Mouse (Mus musculus) embryonic facial prominence, embryonic 10.5 days (tissue): ENCODE data around the gene Acox1. TPM values are rescaled to one million over a fixed set of nuclear protein-coding genes. Genes with fewer than 3 reads are reported as not detected.
A peak's percentile ranks its signal among the peaks of the same experiment; 100 is the strongest.

Experiments
- DNase-seq: peaks from one replicate; pipeline ENCODE4 v3.0.0-alpha.2; 2017; ENCODE audit warnings: low spot score
- H3K27ac ChIP-seq: fragments of 300-500 bp; sonication (generic); replicated peaks from 2 replicates; pipeline ENCODE4 v1.5.1; 2016; ENCODE audit warnings: mild to moderate bottlenecking
- H3K27me3 ChIP-seq: fragments of 300-500 bp; sonication (generic); replicated peaks from 2 replicates; pipeline ENCODE4 v1.6.1; 2016; ENCODE audit warnings: low read depth, mild to moderate bottlenecking; ENCODE audit not compliant: poor library complexity, severe bottlenecking
- H3K36me3 ChIP-seq: fragments of 300-500 bp; sonication (generic); replicated peaks from 2 replicates; pipeline ENCODE4 v1.6.1; 2016; ENCODE audit warnings: mild to moderate bottlenecking, moderate library complexity
- H3K4me1 ChIP-seq: fragments of 300-500 bp; sonication (generic); 2 replicates; pipeline ENCODE4 v1.6.1; 2016
- H3K4me3 ChIP-seq: fragments of 300-500 bp; sonication (generic); 2 replicates; pipeline ENCODE4 v1.5.1; 2016; ENCODE audit warnings: mild to moderate bottlenecking, moderate library complexity
- H3K9me3 ChIP-seq: fragments of 300-500 bp; sonication (generic); 2 replicates; pipeline ENCODE4 v1.6.1; 2016; ENCODE audit warnings: mild to moderate bottlenecking
- WGBS: fragments of 180-500 bp; shearing (Covaris S2); methylation state at CpG from one replicate; pipeline ENCODE4 v1.1.7; 2016; 5-methylcytosine and 5-hydroxymethylcytosine counted together
- polyA plus RNA-seq: library from polyadenylated mRNA; unstranded; fragments of >200 nt; fragmentation: Nextera tagmentation; extraction: Ambion mirVana; gene quantifications from 2 replicates; pipeline ENCODE4 v1.2.1, GENCODE M21; 2016

The Acox1 gene
- polyA plus RNA-seq, 1 experiment from 2014 or later, result 18.8 TPM

GRCm38 (mm10) chr11:116221931-116222739 lies 23.3 kb upstream of the Acox1 start:
- peaks cover 64% of the 10 kb centered on the region for H3K27me3 ChIP-seq
- 12% methylated on average over 53 of the region's 53 CpGs for whole genome bisulfite sequencing

GRCm38 (mm10) chr11:116219885-116220284 lies 21.0 kb upstream of the Acox1 start:
- 20% methylated on average over 4 of the region's 4 CpGs for WGBS
- peaks cover 51% of the 10 kb centered on the region for H3K27me3 ChIP-seq
- H3K36me3 ChIP-seq, result peaks cover 28% of the 10 kb centered on the region
- H3K9me3 ChIP-seq, result peaks cover 14% of the 10 kb centered on the region
- peak; percentile 73 for DNase-seq
- peak overlapping the region; percentile 48; the same call in 1 of the 2 replicates for H3K27ac ChIP-seq
- peaks cover 41% of the 10 kb centered on the region for H3K4me1 ChIP-seq
- no peak overlapping the region for H3K4me3 ChIP-seq

More at GRCm38 (mm10) chr11:116221931-116222739, 23.3 kb upstream of the Acox1 start:
- Histone ChIP-seq H3K4me1 (peaks cover 41% of the 10 kb centered on the region), H3K27ac (peak overlapping the region; percentile 60; the same call in 1 of the 2 replicates), H3K36me3 (peaks cover 23% of the 10 kb centered on the region; the same call in 1 of the 2 replicates), H3K9me3 (peaks cover 18% of the 10 kb centered on the region), H3K4me3 (peak overlapping the region; percentile 55)
- DNase-seq, result peak; percentile 68

GRCm38 (mm10) chr11:116218737-116219400 lies 20.0 kb upstream of the Acox1 start:
- 75% methylated on average over 7 of the region's 7 CpGs for WGBS

GRCm38 (mm10) chr11:116218263-116218662 lies 19.4 kb upstream of the Acox1 start:
- 96% methylated on average over 2 of the region's 2 CpGs for WGBS
- Histone ChIP-seq H3K36me3 (peaks cover 21% of the 10 kb centered on the region), H3K4me1 (peaks cover 41% of the 10 kb centered on the region), H3K9me3 (peaks cover 10% of the 10 kb centered on the region), H3K27ac (peak overlapping the region; percentile 48), H3K4me3 (no peak overlapping the region), H3K27me3 (peaks cover 34% of the 10 kb centered on the region)
- DNase-seq, result no peak

More at GRCm38 (mm10) chr11:116218737-116219400, 20.0 kb upstream of the Acox1 start:
- peak; percentile 31 for DNase-seq
- Histone ChIP-seq H3K36me3 (peaks cover 24% of the 10 kb centered on the region), H3K9me3 (peaks cover 10% of the 10 kb centered on the region), H3K4me3 (no peak overlapping the region), H3K27me3 (peaks cover 40% of the 10 kb centered on the region), H3K4me1 (peaks cover 41% of the 10 kb centered on the region), H3K27ac (peak overlapping the region; percentile 48)

- Histone ChIP-seq H3K9me3 (peaks cover 6% of the 10 kb centered on the region; the same call in 1 of the 2 replicates), H3K27me3 (peaks cover 17% of the 10 kb centered on the region), H3K27ac (no peak overlapping the region), H3K4me3 (no peak overlapping the region), H3K4me1 (peaks cover 25% of the 10 kb centered on the region), H3K36me3 (peaks cover 20% of the 10 kb centered on the region)
- 85% methylated on average over 11 of the region's 11 CpGs for WGBS
- no peak for DNase-seq
Measured at GRCm38 (mm10) chr11:116216549-116216948, 17.7 kb upstream of the Acox1 start.

GRCm38 (mm10) chr11:116215991-116216390 lies 17.1 kb upstream of the Acox1 start:
- WGBS, result 96% methylated on average over 6 of the region's 6 CpGs
- peaks cover 12% of the 10 kb centered on the region for H3K27me3 ChIP-seq

GRCm38 (mm10) chr11:116215181-116215580 lies 16.3 kb upstream of the Acox1 start:
- H3K36me3 ChIP-seq, result peaks cover 12% of the 10 kb centered on the region
- peaks cover 18% of the 10 kb centered on the region for H3K4me1 ChIP-seq
- DNase-seq, result peak; percentile 50
- 75% methylated on average over 7 of the region's 7 CpGs for WGBS
- H3K4me3 ChIP-seq, result 0 out of 2 replicates have a peak overlapping the region, but pooled peaks have one; percentile 4
- H3K27ac ChIP-seq, result no peak overlapping the region
- peaks cover 3% of the 10 kb centered on the region for H3K27me3 ChIP-seq
- H3K9me3 ChIP-seq, result no peaks in the 10 kb centered on the region

More at GRCm38 (mm10) chr11:116215991-116216390, 17.1 kb upstream of the Acox1 start:
- Histone ChIP-seq H3K27ac (0 out of 2 replicates have a peak overlapping the region, but pooled peaks have one; percentile 12), H3K4me3 (no peak overlapping the region), H3K4me1 (peaks cover 25% of the 10 kb centered on the region), H3K9me3 (0 out of 2 replicates have a peak, but pooled peaks cover under 1% of the 10 kb centered on the region), H3K36me3 (peaks cover 14% of the 10 kb centered on the region)
- no peak for DNase-seq

- 92% methylated on average over 13 of the region's 13 CpGs for WGBS
Measured at GRCm38 (mm10) chr11:116213877-116214510, 15.1 kb upstream of the Acox1 start.

GRCm38 (mm10) chr11:116212847-116213246 lies 14.0 kb upstream of the Acox1 start:
- H3K36me3 ChIP-seq, result peaks cover 18% of the 10 kb centered on the region
- WGBS, result 91% methylated on average over 6 of the region's 6 CpGs
- no peak overlapping the region for H3K4me3 ChIP-seq
- H3K27ac ChIP-seq, result no peak overlapping the region
- DNase-seq, result no peak
- H3K9me3 ChIP-seq, result no peaks in the 10 kb centered on the region
- no peaks in the 10 kb centered on the region for H3K27me3 ChIP-seq
- H3K4me1 ChIP-seq, result no peaks in the 10 kb centered on the region

More at GRCm38 (mm10) chr11:116213877-116214510, 15.1 kb upstream of the Acox1 start:
- peaks cover 16% of the 10 kb centered on the region for H3K36me3 ChIP-seq
- H3K4me1 ChIP-seq, result peaks cover 6% of the 10 kb centered on the region
- no peak overlapping the region for H3K27ac ChIP-seq
- no peaks in the 10 kb centered on the region for H3K27me3 ChIP-seq
- no peaks in the 10 kb centered on the region for H3K9me3 ChIP-seq
- DNase-seq, result no peak
- H3K4me3 ChIP-seq, result no peak overlapping the region

- WGBS, result 76% methylated on average over 5 of the region's 5 CpGs
- Histone ChIP-seq H3K4me1 (no peaks in the 10 kb centered on the region), H3K36me3 (peaks cover 37% of the 10 kb centered on the region), H3K9me3 (no peaks in the 10 kb centered on the region), H3K27me3 (no peaks in the 10 kb centered on the region), H3K4me3 (no peak overlapping the region), H3K27ac (no peak overlapping the region)
- no peak for DNase-seq
Measured at GRCm38 (mm10) chr11:116210696-116211095, 11.9 kb upstream of the Acox1 start.

GRCm38 (mm10) chr11:116209257-116209656 lies 10.4 kb upstream of the Acox1 start:
- Histone ChIP-seq H3K27ac (no peak overlapping the region; the same call in 1 of the 2 replicates), H3K27me3 (no peaks in the 10 kb centered on the region), H3K36me3 (peaks cover 40% of the 10 kb centered on the region), H3K4me3 (no peak overlapping the region), H3K4me1 (no peaks in the 10 kb centered on the region), H3K9me3 (no peaks in the 10 kb centered on the region)
- 84% methylated on average over 8 of the region's 8 CpGs for WGBS
- DNase-seq, result no peak

- H3K27ac ChIP-seq, result no peak overlapping the region
- H3K36me3 ChIP-seq, result peaks cover 38% of the 10 kb centered on the region
- H3K9me3 ChIP-seq, result no peaks in the 10 kb centered on the region
- WGBS, result 81% methylated on average over 3 of the region's 3 CpGs
- no peak overlapping the region for H3K4me3 ChIP-seq
- H3K27me3 ChIP-seq, result no peaks in the 10 kb centered on the region
- no peak for DNase-seq
- H3K4me1 ChIP-seq, result no peaks in the 10 kb centered on the region
Measured at GRCm38 (mm10) chr11:116208660-116209059, 9.8 kb upstream of the Acox1 start.
